Mouse (Mus musculus) brown adipose tissue, adult 24 weeks (tissue): ENCODE results near the gene Naa80. TPM values are rescaled to one million over a fixed set of nuclear protein-coding genes. Genes with fewer than 3 reads are reported as not detected.
A peak's percentile ranks its signal among the peaks of the same experiment; 100 is the strongest.

ENCODE experiments used
- H3K27ac ChIP-seq: fragments of 200-500 bp; replicated peaks from 2 replicates; pipeline ENCODE4 v1.5.1; 2012; ENCODE audit warnings: low read depth, mild to moderate bottlenecking, low read length
- H3K4me1 ChIP-seq: fragments of 200-500 bp; 2 replicates; pipeline ENCODE4 v1.6.1; 2012; ENCODE audit warnings: low read length, mixed read lengths; ENCODE audit not compliant: control insufficient read depth, insufficient read depth, insufficient read length
- H3K4me3 ChIP-seq: fragments of 200-500 bp; 2 replicates; pipeline ENCODE4 v1.5.1; 2012; ENCODE audit warnings: low read depth, mild to moderate bottlenecking, low read length, moderate library complexity; ENCODE audit not compliant: insufficient read depth
- polyA plus RNA-seq: library from polyadenylated mRNA; stranded (reverse); fragments of >200 nt; gene quantifications from 2 replicates; pipeline ENCODE4 v1.2.4, GENCODE M21; 2012; ENCODE audit not compliant: missing spikeins, insufficient read depth, insufficient read length

Gene Naa80
- polyA plus RNA-seq, 1 experiment, result 31.3 TPM

DNA sequence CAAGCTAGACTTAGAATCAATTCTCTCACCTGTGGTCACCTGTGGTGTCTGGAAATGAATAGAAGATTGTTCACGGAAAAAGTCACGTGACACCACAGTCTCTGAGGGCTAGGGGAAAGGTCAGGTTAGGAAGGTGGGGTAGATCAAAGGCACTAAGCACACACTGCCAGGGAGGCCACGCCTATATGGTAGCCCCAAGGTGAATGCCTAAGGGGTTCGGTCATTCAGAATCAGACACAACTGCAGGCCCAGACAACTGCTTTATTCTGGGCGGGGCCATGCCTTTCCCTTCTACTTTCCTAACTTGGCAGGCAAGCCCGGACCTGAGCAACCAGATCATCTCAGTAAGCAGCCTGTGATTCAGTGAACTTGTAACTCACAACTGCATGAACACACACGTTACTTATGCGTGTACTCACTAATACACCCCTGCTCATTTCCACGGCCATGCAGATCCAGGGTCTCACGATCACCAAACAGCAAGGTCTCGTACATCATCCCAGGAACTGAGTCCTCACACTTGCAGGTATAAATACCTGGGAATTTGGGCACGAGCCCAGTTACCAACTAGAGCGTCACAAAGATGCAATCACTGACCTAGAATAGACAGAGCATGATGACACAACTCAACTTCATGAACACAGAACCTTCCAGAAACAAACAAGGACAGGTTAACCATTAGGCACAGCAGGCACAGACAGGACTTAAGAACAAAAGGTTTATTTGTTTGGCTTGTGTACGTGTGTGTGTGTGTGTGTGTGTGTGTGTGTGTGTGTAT, 2.9 kb upstream of the Naa80 start:
- peak overlapping the region; percentile 48; the same call in 1 of the 2 replicates for H3K27ac ChIP-seq
- no peak overlapping the region for H3K4me3 ChIP-seq
- peaks cover 18% of the 10 kb centered on the region for H3K4me1 ChIP-seq

DNA sequence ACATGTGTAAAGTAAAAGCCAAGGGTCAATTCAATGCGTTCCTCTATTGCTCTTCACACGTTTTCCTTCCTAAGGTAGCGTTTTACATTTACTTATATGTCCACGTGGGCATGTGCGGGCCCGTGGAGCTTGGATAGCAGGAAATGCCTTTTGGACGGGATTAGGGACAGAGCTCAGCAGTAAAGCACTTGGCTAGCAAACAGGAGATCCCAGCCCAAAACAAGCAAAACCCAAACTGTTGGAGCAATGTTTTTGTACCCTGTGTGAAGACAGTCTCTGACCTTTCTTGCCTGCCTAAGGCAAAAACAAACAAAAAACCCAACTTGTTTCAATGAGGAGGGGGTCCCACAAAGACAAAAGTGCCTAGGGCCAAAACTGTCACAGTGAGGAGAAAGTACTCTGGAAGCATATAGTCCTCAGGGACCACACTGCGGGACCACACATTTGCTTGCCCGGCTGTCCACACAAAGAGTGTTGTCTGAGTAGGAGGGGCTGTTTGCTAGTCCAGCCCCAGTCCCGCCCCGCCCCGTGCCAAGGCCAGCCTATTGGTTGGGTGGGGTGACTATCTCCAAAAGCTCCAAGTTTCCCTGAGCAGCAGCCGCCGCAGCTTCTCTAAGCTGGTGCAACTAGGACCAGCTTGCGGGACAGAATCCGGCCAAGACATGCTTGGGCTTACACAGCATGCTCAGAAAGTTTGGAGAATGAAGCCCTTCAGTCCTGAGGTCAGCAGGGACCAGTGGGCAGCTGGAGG, 2.2 kb upstream of the Naa80 start, which contains the start of gene Hyal1:
Hyal1 (plus strand) TSS at position 571 of the 751 bp plus-strand sequence.
- peak within 1 kb of the TSS; percentile 56 for H3K27ac ChIP-seq
- peak within 1 kb of the TSS; percentile 71 for H3K4me3 ChIP-seq
- peaks cover 11% of the 10 kb centered on the region; the same call in 1 of the 2 replicates for H3K4me1 ChIP-seq

DNA sequence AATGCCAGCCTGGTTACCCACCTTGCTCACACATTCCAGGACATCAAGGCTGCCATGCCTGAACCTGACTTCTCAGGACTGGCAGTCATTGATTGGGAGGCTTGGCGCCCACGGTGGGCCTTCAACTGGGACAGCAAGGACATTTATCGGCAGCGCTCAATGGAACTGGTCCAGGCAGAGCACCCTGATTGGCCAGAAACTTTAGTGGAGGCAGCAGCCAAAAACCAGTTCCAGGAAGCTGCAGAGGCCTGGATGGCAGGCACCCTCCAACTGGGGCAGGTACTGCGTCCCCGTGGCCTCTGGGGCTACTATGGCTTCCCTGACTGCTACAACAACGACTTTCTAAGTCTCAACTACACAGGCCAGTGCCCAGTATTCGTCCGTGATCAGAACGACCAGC, 816 bp upstream of the Naa80 start:
- H3K27ac ChIP-seq, result peak overlapping the region; percentile 57
- H3K4me3 ChIP-seq, result peak overlapping the region; percentile 71
- peaks cover 9% of the 10 kb centered on the region; the same call in 1 of the 2 replicates for H3K4me1 ChIP-seq

DNA sequence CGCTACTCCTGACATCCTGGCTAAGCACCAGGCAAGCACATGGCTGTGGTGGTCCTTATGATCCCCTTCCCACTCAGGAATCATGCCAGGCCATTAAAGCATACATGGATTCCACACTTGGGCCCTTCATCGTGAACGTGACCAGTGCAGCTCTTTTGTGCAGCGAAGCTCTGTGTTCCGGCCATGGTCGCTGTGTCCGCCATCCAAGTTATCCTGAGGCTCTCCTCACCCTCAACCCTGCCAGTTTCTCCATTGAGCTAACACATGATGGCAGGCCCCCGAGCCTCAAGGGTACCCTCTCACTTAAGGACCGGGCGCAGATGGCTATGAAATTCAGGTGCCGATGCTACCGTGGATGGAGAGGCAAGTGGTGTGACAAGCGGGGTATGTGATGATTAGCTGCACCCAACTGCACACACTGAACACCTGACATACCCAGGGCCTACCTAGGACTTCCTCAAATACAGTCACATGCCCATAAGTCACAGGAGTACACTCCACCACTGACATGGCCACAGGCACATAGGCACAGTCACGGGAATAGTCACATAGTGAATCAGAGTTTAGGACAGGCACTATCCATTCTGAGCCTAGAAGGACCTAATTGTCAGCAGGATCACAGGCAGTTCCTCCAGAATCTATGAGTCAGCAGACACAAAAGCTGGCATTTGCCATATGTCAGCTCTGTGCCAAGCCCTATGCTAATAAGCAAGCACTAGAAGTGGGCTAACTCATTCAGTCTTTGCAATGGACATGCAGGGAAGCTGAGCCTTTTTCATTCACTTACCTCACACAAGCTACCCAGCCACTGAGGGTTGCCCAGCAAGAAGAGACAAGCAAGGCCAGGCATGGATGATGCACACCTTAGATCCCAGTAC, 575 bp downstream of the Naa80 start:
- no peak overlapping the region for H3K4me3 ChIP-seq

DNA sequence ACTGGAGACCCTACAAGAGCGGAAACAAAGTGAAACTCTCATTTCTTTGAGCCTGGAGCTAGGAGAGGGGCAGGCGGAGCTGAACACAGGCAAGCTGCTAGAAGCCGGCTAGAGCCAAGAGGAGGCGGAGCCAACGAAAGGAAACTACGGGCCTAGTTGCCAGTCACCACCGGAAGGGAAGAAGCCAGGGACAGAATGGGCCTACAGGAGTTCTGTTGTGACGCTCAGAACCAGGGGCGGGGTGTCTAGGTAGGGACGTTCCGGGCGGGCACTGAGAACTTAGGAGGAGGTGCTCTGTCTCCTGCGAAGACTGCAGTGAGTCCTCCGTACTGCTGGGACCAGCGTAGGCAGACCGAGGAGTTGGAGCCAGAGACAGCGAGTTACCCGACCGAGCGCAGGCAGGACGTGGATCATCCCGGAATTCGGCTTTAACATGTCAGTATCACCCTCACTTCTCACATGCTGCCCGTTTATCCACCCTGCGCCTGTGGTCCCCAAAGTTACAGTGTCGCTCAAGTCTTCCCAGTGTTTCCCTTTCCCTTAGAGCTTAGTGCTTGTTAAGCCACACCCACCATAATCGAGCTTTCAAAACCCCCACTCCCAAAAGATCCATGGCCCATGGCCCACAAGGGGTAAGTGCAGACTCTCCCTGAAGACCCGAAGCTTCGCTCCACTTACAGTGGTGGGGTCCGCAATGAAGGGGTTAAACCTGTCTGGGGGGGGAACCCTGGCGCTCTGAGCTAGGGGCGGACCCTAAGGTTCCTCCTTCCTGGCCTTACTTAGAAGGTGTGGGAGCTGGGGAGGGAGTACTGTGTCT, 2.0 kb downstream of the Naa80 start, which contains the start of gene Hyal3:
Hyal3 (plus strand) TSS at position 318 of the 817 bp plus-strand sequence.
- Histone ChIP-seq H3K4me3 (peak within 1 kb of the TSS; percentile 64), H3K4me1 (peaks cover 9% of the 10 kb centered on the region; the same call in 1 of the 2 replicates), H3K27ac (peak within 1 kb of the TSS; percentile 86)

More for the DNA sequence above, 575 bp downstream of the Naa80 start:
- H3K27ac ChIP-seq, result peak overlapping the region; percentile 30; the same call in 1 of the 2 replicates
- H3K4me1 ChIP-seq, result peaks cover 9% of the 10 kb centered on the region; the same call in 1 of the 2 replicates

DNA sequence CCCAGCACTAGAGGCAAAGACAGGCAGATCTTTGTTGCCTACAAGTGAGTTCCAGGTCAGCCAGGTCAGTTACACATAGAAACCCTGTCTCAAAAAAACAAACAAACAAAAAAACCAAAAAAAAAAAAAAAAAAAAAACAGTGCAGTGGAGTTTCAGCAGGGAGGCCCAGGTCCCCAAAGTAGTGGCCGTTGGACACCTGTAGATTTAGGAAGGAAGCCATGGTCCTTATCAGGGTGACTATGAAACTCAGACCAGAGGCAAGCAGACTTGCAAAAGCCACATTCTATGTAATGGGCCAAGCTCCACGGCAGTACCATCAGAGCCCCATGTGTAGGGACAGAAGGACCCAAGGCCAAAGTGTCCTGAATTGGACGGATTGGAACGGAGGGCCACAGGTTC, 2.9 kb downstream of the Naa80 start:
- Histone ChIP-seq H3K4me1 (peaks cover 9% of the 10 kb centered on the region; the same call in 1 of the 2 replicates), H3K27ac (no peak overlapping the region), H3K4me3 (peak overlapping the region; percentile 64)

DNA sequence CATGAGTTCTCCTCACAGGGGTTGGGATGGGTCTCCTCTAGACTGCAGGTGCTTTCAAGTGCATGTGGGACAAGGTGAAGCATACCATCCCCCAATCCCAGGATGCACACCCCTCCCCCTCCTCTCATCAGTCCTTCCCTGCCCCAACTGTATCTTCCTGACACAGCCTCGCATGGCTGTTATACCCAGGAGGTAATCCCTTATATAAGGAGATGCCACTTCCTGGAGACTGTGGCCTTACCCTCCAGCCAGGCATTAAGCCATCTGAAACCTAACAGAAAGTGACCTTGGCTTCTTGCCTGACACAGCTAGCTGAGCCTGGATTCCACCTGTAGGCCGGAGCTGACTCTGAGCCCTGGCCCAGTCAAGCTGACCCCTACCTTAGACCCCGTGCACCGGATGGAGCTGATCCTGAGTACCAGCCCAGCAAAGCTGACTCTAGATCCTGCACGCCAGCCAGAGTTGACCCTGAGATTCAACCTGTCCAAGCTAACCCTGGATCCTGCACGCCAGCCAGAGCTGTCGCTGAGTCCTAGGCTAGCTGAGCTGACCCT, 3.9 kb downstream of the Naa80 start:
- Histone ChIP-seq H3K4me3 (no peak overlapping the region), H3K27ac (no peak overlapping the region), H3K4me1 (peaks cover 5% of the 10 kb centered on the region; the same call in 1 of the 2 replicates)

DNA sequence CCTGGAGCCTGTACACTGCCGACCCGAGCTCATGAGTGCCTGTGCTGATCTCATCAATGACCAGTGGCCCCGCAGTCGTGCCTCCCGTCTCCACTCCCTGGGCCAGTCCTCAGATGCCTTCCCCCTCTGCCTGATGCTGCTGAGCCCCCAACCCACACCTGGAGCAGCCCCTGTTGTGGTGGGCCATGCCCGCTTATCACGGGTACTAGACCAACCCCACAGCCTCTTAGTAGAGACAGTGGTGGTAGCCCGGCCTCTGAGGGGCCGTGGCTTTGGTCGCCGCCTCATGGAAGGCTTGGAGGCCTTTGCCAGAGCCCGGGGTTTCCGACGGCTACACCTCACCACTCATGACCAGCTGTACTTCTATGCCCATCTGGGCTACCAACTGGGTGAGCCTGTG, 4.5 kb downstream of the Naa80 start:
- Histone ChIP-seq H3K4me3 (no peak overlapping the region), H3K4me1 (peaks cover 8% of the 10 kb centered on the region), H3K27ac (no peak overlapping the region)

DNA sequence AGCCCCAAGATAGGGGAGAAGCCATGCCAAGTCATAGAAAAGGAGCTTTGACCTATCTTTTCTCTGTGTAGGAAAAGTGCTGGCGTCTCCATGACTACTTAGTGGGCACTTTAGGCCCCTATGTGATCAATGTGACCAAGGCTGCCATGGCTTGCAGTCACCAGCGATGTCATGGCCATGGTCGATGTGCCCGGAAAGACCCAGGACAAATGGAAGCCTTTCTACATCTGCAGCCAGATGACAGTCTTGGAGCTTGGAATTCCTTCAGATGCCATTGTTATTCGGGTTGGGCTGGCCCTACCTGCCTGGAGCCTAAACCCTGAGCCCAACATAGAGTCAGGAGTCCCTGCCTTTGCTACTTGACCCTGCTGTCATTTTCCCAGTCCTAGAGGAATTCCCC, 7.8 kb downstream of the Naa80 start:
- Histone ChIP-seq H3K27ac (no peak overlapping the region), H3K4me3 (no peak overlapping the region), H3K4me1 (peaks cover 7% of the 10 kb centered on the region)

DNA sequence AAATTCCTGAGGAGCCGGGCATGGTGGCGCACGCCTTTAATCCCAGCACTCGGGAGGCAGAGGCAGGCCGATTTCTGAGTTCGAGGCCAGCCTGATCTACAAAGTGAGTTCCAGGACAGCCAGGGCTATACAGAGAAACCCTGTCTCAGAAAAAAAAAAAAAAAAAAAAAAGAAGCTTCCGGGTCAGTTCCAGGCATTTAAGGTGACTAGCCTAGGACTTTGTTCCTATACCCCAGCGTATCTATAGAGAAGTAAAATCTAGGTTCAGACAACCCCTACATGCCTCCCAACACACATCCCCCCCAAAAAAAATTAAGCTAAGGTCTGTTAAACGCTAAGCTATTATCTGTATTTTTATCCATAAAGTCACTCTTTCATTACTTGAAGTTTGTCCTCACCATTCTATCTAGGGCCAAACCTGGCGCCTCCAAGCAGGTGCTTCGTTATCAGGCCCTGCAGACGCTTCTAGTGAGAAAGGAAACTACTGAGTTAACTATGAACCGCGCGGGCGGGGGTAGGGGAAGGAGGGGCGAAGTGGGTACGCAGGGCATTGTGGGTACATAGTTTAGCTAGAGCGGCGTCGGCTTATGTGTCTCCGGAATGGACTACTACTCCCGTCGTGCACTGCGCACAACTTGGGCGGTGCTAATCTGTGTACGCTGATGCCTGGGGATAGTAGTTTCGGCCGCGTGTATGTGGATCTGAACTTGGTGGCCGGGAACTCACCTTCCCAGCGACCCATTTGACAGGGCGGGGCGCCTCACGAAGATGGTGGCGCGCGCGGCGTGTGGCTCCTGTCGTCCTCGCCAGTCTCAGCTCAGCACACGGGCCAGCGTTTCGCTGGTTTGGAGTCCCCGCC, 8.5 kb downstream of the Naa80 start, which contains the start of gene Ifrd2:
Ifrd2 (plus strand) TSS at position 669 of the 859 bp plus-strand sequence.
- Histone ChIP-seq H3K27ac (0 out of 2 replicates have a peak within 1 kb of the TSS, but pooled peaks have one; percentile 4), H3K4me1 (peaks cover 7% of the 10 kb centered on the region)

DNA sequence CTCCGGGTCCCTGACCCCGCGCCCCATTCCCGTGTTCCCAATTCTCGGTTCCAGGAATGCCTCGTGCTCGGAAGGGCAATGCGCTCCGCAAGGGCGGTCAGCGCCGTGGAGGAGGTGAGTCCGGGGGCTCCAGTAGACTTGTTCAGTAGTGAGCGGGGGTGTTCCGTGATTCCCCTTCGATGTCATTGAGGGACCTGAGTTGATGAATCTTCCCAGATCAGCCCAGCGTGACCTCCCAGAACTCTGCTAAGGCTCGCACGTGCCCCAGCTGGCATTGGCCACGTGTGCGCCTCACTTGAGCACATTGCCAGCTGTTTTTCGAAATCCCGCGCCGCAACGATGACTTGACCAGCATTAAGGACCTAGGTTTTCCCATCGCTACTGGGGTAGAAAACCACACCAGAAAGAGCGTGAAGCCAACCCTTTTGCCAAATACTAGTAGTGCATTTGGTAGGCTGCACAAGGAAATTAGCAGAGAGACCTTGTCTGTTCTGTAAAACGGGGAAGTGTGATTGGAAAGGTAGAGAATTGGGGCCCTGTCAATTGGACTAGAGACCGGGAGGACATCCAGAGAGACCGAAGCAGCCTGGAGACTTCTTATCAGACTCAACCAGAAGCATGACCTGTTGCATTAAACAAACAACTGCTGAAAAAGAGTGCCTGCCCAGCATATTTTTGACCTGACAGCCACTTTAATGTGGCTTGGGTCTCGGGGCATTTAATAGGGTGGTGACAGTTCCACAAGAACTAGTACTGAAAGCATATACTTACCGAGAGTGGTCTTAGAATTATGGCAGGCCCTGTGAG, 9.3 kb downstream of the Naa80 start:
- Histone ChIP-seq H3K27ac (0 out of 2 replicates have a peak overlapping the region, but pooled peaks have one; percentile 4), H3K4me1 (peaks cover 7% of the 10 kb centered on the region), H3K4me3 (peak overlapping the region; percentile 63)

More for the DNA sequence above, 8.5 kb downstream of the Naa80 start, which contains the start of gene Ifrd2:
- H3K4me3 ChIP-seq, result peak within 1 kb of the TSS; percentile 63

DNA sequence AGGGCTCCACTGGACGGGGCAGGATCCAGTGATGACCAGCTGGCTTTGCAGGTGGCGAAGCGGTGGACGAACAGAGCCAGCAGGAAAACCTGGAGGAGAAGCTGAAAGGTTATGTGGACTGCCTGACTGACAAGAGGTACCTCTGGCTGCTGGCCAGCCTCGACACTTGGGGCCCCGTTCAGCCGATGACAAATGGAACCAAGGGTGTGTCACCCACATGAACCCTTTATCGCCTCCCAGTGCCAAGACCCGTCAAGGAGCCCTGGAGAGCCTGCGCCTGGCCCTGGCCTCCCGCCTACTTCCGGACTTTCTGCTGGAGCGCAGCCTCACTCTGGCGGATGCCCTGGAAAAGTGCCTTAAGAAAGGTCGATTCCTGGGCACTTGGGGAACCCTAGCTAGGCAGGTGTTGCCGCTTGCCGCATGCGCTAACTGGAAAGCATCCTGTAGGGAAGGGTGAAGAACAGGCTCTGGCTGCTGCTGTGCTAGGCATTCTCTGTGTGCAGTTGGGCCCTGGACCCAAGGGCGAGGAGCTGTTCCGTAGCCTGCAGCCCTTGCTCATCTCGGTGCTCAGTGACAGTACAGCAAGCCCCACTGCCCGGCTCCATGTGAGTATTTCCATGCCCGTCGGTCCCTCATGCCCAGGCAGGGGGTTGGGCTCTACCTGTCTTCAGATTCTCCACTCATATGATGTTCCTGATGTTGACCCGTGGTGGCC, 11.5 kb downstream of the Naa80 start:
- no peak overlapping the region for H3K27ac ChIP-seq
- H3K4me1 ChIP-seq, result peaks cover 12% of the 10 kb centered on the region
- no peak overlapping the region for H3K4me3 ChIP-seq
